Comparison of ENCODE assay signal across 12 mouse cellular contexts in the genomic region with DNA sequence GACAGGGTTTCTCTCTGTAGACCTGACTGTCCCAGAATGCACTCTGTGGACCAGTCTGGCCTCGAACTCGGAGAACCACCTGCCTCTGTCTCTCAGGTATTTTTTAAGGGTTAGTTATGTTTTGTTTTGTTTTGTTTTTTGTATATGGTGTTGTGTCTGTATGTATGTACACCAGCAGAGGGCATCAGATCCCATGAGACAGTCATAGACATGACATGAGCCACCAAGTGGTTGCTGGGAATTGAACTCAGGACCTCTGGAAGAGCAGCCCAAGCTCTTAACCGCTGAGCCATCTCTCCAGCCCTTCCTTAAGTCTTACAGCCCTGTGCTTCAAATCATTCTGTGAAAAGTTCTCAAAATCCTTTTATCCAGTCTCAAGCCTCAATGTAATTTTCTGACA. TPM values are rescaled to one million over a fixed set of nuclear protein-coding genes. Genes with fewer than 3 reads are reported as not detected.
A peak's percentile ranks its signal among the peaks of the same experiment; 100 is the strongest.
DNase-seq lines count a peak whose midpoint lies in the region; ATAC-seq and TF ChIP-seq lines count a peak whose summit lies in the region.
"Had no signal": no experiment of that assay in that cellular context is flagged by ENCODE, and none has a peak within 500 bp of the region (broad histone marks: within the 10 kb centered on the region; RNA-seq: fewer than 3 reads in every experiment).

No protein-coding gene starts in this region.

- no peak overlapping the region for H3K9ac ChIP-seq in kidney, postnatal 0 days (ENCODE audit: low read depth, low read length)
- H3K9ac ChIP-seq in stomach, postnatal 0 days (ENCODE audit: low read length), result no peak overlapping the region
- H3K9ac ChIP-seq: embryonic facial prominence, embryonic 15.5 days; neural tube, embryonic 12.5 days; stomach, embryonic 15.5 days had no signal

- no peak overlapping the region for H3K4me2 ChIP-seq in kidney, postnatal 0 days (ENCODE audit: low read length)
- no peak overlapping the region for H3K4me2 ChIP-seq in stomach, postnatal 0 days (replicated peaks; ENCODE audit: low read depth)

- no peaks in the 10 kb centered on the region; the same call in 1 of the 2 replicates for H3K4me1 ChIP-seq in kidney, postnatal 0 days (replicated peaks; ENCODE audit: insufficient read depth, low read length)
- H3K4me1 ChIP-seq in stomach, postnatal 0 days (replicated peaks; ENCODE audit: control insufficient read depth, insufficient read depth), result no peaks in the 10 kb centered on the region

- peak; percentile 39 for DNase-seq in kidney, postnatal 0 days (ENCODE audit: low spot score)
- no peak for DNase-seq in kidney, adult 11 months
- DNase-seq in thymus, postnatal 25 days, result peak; percentile 39
- no peak for DNase-seq in thymus, postnatal 36 days
- DNase-seq in embryo, embryonic 11 days, result peak; percentile 34
- DNase-seq in stomach, postnatal 0 days (ENCODE audit: low spot score), result no peak
- DNase-seq in cerebellum, postnatal 4 days (ENCODE audit: low spot score in 2 of 2), result no peak
- DNase-seq in layer of hippocampus, postnatal 25 days (ENCODE audit: extremely low spot score in 1 of 2, low spot score in 1 of 2), result no peak
- DNase-seq: layer of hippocampus, postnatal 36 days had no signal

- no peaks in the 10 kb centered on the region for H3K27me3 ChIP-seq in kidney, postnatal 0 days (ENCODE audit: insufficient read depth, low read length)
- H3K27me3 ChIP-seq in stomach, postnatal 0 days (ENCODE audit: control insufficient read depth, insufficient read depth, low read length), result no peaks in the 10 kb centered on the region
- H3K27me3 ChIP-seq: embryonic facial prominence, embryonic 15.5 days; neural tube, embryonic 12.5 days; stomach, embryonic 15.5 days had no signal

- no peaks in the 10 kb centered on the region for H3K9me3 ChIP-seq in kidney, postnatal 0 days (replicated peaks; ENCODE audit: low read length)
- H3K9me3 ChIP-seq in stomach, postnatal 0 days (ENCODE audit: control insufficient read depth, low read length), result no peaks in the 10 kb centered on the region
- H3K9me3 ChIP-seq: embryonic facial prominence, embryonic 15.5 days; neural tube, embryonic 12.5 days; stomach, embryonic 15.5 days had no signal

- no peak overlapping the region for H3K27ac ChIP-seq in kidney, postnatal 0 days
- no peak overlapping the region for H3K27ac ChIP-seq in stomach, postnatal 0 days (replicated peaks)
- H3K27ac ChIP-seq: embryonic facial prominence, embryonic 15.5 days; neural tube, embryonic 12.5 days had no signal

- TF ChIP-seq EP300 in stomach, postnatal 0 days (optimal IDR thresholded peaks at IDR 0.05), result no peak

- no peaks in the 10 kb centered on the region for H3K36me3 ChIP-seq in kidney, postnatal 0 days (ENCODE audit: insufficient read depth, low read length)
- no peaks in the 10 kb centered on the region for H3K36me3 ChIP-seq in stomach, postnatal 0 days (ENCODE audit: control insufficient read depth, insufficient read depth, low read length)
- H3K36me3 ChIP-seq: stomach, embryonic 15.5 days had no signal

- peak; percentile 59 for TF ChIP-seq CTCF in kidney, postnatal 0 days (IDR thresholded peaks at IDR 0.05; ENCODE audit: low read depth)
- peak; percentile 63 for TF ChIP-seq CTCF in stomach, postnatal 0 days (IDR thresholded peaks at IDR 0.05; ENCODE audit: low read depth)

- no peak overlapping the region for H3K4me3 ChIP-seq in kidney, postnatal 0 days (replicated peaks; ENCODE audit: low read depth, low read length)
- H3K4me3 ChIP-seq in stomach, postnatal 0 days (ENCODE audit: low read depth, low read length), result no peak overlapping the region
- H3K4me3 ChIP-seq: neural tube, embryonic 12.5 days had no signal

- WGBS in kidney, postnatal 0 days, result 59% methylated on average over 3 of the region's 3 CpGs
- 72% methylated on average over 3 of the region's 3 CpGs for WGBS in stomach, postnatal 0 days

- no peak for ATAC-seq in kidney, postnatal 0 days (replicated peaks; ENCODE audit: low FRiP score, low read depth)
- ATAC-seq in stomach, postnatal 0 days (ENCODE audit: low FRiP score, low TSS enrichment), result no peak

RNA-seq across cellular contexts. Expression of gene Tctn1, which starts 0.9 kb away (rescaled TPM):
- 5.2 and 6.6 TPM in 2 replicates for polyA plus RNA-seq in kidney, postnatal 0 days (2015; fragmentation: Nextera tagmentation; extraction: Ambion mirVana)
- polyA plus RNA-seq in stomach, postnatal 0 days (2015; fragmentation: Nextera tagmentation; extraction: Ambion mirVana), result 2.3 TPM in 2 replicates
- total RNA-seq in layer of hippocampus, postnatal 25 days (2021), result 10 to 100 TPM; 11.8 to 12.3 TPM

RNA-seq across cellular contexts. Expression of gene Pptc7, which starts 19.0 kb away (rescaled TPM):
- 10.4 and 12.1 TPM in 2 replicates for polyA plus RNA-seq in kidney, postnatal 0 days (2015; fragmentation: Nextera tagmentation; extraction: Ambion mirVana)
- 7.8 and 8.2 TPM in 2 replicates for polyA plus RNA-seq in stomach, postnatal 0 days (2015; fragmentation: Nextera tagmentation; extraction: Ambion mirVana)
- 10 to 100 TPM; 36.5 to 42.5 TPM for total RNA-seq in layer of hippocampus, postnatal 25 days (2021)

RNA-seq across cellular contexts. Expression of gene Hvcn1, which starts 58.6 kb away (rescaled TPM):
- polyA plus RNA-seq in kidney, postnatal 0 days (2015; fragmentation: Nextera tagmentation; extraction: Ambion mirVana), result 12.2 and 13.5 TPM in 2 replicates
- 2.8 and 3.1 TPM in 2 replicates for polyA plus RNA-seq in stomach, postnatal 0 days (2015; fragmentation: Nextera tagmentation; extraction: Ambion mirVana)
- 1 to 10 TPM; 3.2 to 3.6 TPM for total RNA-seq in layer of hippocampus, postnatal 25 days (2021)

Comparison
In these comparisons a context has a peak if more than half of its experiments do, and no peak if none do; other contexts are left out.
1. DNase-seq: peak in kidney, postnatal 0 days (single experiment), thymus, postnatal 25 days (single experiment) and embryo, embryonic 11 days (single experiment); none in kidney, adult 11 months (single experiment), thymus, postnatal 36 days (0 of 2), stomach, postnatal 0 days (single experiment), cerebellum, postnatal 4 days (0 of 2) and layer of hippocampus, postnatal 25 days (0 of 2).